Mouse (Mus musculus) embryonic facial prominence, embryonic 14.5 days (tissue): ENCODE measurements around the gene Col6a6. TPM values are rescaled to one million over a fixed set of nuclear protein-coding genes. Genes with fewer than 3 reads are reported as not detected.

Source experiments
- ATAC-seq: fragments of 200-750 bp; cut with Nextera tagmentation; 2 replicates; pipeline ENCODE4 v1.8.0; 2017; ENCODE audit warnings: low read depth, moderate number of reproducible peaks, moderate TSS enrichment
- DNase-seq: peaks from one replicate; pipeline ENCODE4 v3.0.0-alpha.2; 2015; ENCODE audit warnings: low spot score
- H3K27ac ChIP-seq: fragments of 300-500 bp; sonication (generic); replicated peaks from 2 replicates; pipeline ENCODE4 v1.5.1; 2014; ENCODE audit warnings: low read depth, mild to moderate bottlenecking, low read length, moderate library complexity
- H3K27me3 ChIP-seq: fragments of 300-500 bp; sonication (generic); replicated peaks from 2 replicates; pipeline ENCODE4 v1.6.1; 2014; ENCODE audit warnings: low read length; ENCODE audit not compliant: control insufficient read depth, insufficient read depth
- H3K36me3 ChIP-seq: fragments of 300-500 bp; sonication (generic); 2 replicates; pipeline ENCODE4 v1.6.1; 2014; ENCODE audit warnings: low read length, mixed read lengths; ENCODE audit not compliant: control insufficient read depth, insufficient read depth
- H3K4me1 ChIP-seq: fragments of 300-500 bp; sonication (generic); 2 replicates; pipeline ENCODE4 v1.6.1; 2014; ENCODE audit warnings: antibody characterized with exemption, low read length; ENCODE audit not compliant: control insufficient read depth, insufficient read depth
- H3K4me2 ChIP-seq: fragments of 300-500 bp; sonication (generic); 2 replicates; pipeline ENCODE4 v1.6.1; 2014; ENCODE audit warnings: low read depth, mild to moderate bottlenecking, low read length, moderate library complexity, mixed read lengths
- H3K4me3 ChIP-seq: fragments of 300-500 bp; sonication (generic); 2 replicates; pipeline ENCODE4 v1.5.1; 2014; ENCODE audit warnings: low read depth, mild to moderate bottlenecking, low read length
- H3K9ac ChIP-seq: fragments of 300-500 bp; sonication (generic); 2 replicates; pipeline ENCODE4 v1.6.1; 2014; ENCODE audit warnings: low read depth, mild to moderate bottlenecking, low read length, moderate library complexity, mixed read lengths
- H3K9me3 ChIP-seq: fragments of 300-500 bp; sonication (generic); 2 replicates; pipeline ENCODE4 v1.6.1; 2016; ENCODE audit warnings: low read length; ENCODE audit not compliant: control insufficient read depth
- WGBS: fragments of 180-500 bp; shearing (Covaris S2); extraction: QIAGEN DNeasy Blood & Tissue Kit; methylation state at CpG from one replicate; pipeline ENCODE4 v1.1.7; 2014; 5-methylcytosine and 5-hydroxymethylcytosine counted together
- polyA plus RNA-seq: library from polyadenylated mRNA; unstranded; fragments of >200 nt; fragmentation: Nextera tagmentation; extraction: Ambion mirVana; gene quantifications from 2 replicates; pipeline ENCODE4 v1.2.1, GENCODE M21; 2014

The Col6a6 gene
- polyA plus RNA-seq, 1 experiment from 2014 or later, result 8.0 TPM

DNA sequence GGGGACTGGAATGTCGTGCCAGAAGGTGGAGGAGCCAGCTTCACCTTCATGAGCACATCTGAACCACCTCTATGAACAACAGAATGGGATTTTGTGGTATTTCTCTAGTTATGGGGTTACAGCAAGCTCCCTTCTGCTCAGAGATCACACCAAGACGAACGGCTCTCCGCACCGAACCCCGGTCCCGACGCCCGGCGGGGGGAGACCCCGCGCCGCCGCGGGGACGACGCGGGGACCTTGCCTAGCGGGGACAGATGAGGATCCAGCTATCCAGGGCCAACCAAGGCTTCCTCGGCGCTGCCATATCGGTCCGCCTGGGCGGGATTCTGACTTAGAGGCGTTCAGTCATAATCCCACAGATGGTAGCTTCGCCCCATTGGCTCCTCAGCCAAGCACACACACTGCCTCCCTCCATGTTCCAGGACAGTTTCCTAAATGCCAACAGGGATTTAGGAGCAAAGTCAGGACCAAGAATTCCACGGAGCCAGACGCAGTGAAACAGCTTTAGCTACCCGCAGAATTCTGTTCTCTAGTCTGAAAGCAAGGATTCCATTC is 8.7 kb downstream of the Col6a6 start:
- H3K4me1 ChIP-seq, result no peaks in the 10 kb centered on the region
- no peaks in the 10 kb centered on the region for H3K9me3 ChIP-seq
- WGBS, result 74% methylated on average over 29 of the region's 29 CpGs
- H3K4me2 ChIP-seq, result no peak overlapping the region
- H3K27ac ChIP-seq, result no peak overlapping the region
- DNase-seq, result no peak
- no peak for ATAC-seq
- no peak overlapping the region for H3K9ac ChIP-seq
- no peaks in the 10 kb centered on the region for H3K27me3 ChIP-seq
- no peaks in the 10 kb centered on the region for H3K36me3 ChIP-seq
- no peak overlapping the region for H3K4me3 ChIP-seq

GRCm38 (mm10) chr9:105814436-105814835 is 13.5 kb downstream of the Col6a6 start:
- 87% methylated on average over 5 of the region's 5 CpGs for WGBS
- ATAC-seq (no peak), DNase-seq (no peak)
- H3K4me3 ChIP-seq, result no peak overlapping the region
- no peak overlapping the region for H3K27ac ChIP-seq
- H3K36me3 ChIP-seq, result no peaks in the 10 kb centered on the region
- 0 out of 2 replicates have a peak, but pooled peaks cover 4% of the 10 kb centered on the region for H3K4me1 ChIP-seq
- no peaks in the 10 kb centered on the region for H3K27me3 ChIP-seq
- H3K4me2 ChIP-seq, result no peak overlapping the region
- H3K9ac ChIP-seq, result no peak overlapping the region
- no peaks in the 10 kb centered on the region for H3K9me3 ChIP-seq

GRCm38 (mm10) chr9:105811458-105811857 is 16.5 kb downstream of the Col6a6 start:
- ATAC-seq (peak; percentile 80; the same call in 1 of the 2 replicates), DNase-seq (peak; percentile 80)
- WGBS, result 33% methylated on average over 7 of the region's 7 CpGs
- H3K9me3 ChIP-seq, result no peaks in the 10 kb centered on the region
- H3K27me3 ChIP-seq, result no peaks in the 10 kb centered on the region
- H3K36me3 ChIP-seq, result no peaks in the 10 kb centered on the region
- no peak overlapping the region for H3K4me2 ChIP-seq
- H3K4me1 ChIP-seq, result 0 out of 2 replicates have a peak, but pooled peaks cover 4% of the 10 kb centered on the region
- H3K9ac ChIP-seq, result no peak overlapping the region
- no peak overlapping the region for H3K4me3 ChIP-seq
- no peak overlapping the region for H3K27ac ChIP-seq

- Histone ChIP-seq H3K9ac (no peak overlapping the region), H3K36me3 (no peaks in the 10 kb centered on the region), H3K9me3 (no peaks in the 10 kb centered on the region), H3K4me1 (0 out of 2 replicates have a peak, but pooled peaks cover 4% of the 10 kb centered on the region), H3K4me3 (no peak overlapping the region), H3K27me3 (no peaks in the 10 kb centered on the region), H3K4me2 (no peak overlapping the region), H3K27ac (no peak overlapping the region)
- DNase-seq (no peak), ATAC-seq (no peak)
- 84% methylated on average over 17 of the region's 17 CpGs for WGBS
Measured at GRCm38 (mm10) chr9:105808920-105809505, 18.9 kb downstream of the Col6a6 start.

DNA sequence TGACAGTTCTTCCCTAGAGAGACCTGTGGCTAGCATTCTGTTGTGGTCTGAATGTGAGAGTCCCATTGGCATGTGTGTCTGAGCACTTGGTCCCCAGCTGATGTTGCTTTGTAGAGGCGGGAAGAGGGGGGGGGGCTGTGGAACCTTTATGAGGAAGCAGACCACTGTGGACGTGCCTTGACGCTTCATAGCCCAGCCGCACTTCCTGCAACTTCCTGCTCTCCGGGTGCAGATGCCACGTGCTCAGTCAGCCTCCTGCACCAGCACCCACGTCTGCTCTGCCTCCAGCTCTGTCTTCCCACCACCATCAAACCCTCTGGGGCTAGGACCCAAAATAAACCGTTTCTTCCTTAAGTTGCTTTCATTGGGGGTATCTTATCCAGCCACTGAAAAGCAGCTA is 24.5 kb downstream of the Col6a6 start:
- DNase-seq (no peak), ATAC-seq (no peak)
- H3K27ac ChIP-seq, result no peak overlapping the region
- 75% methylated on average over 8 of the region's 8 CpGs for WGBS
- no peak overlapping the region for H3K4me2 ChIP-seq
- no peak overlapping the region for H3K9ac ChIP-seq
- H3K4me1 ChIP-seq, result no peaks in the 10 kb centered on the region
- H3K4me3 ChIP-seq, result no peak overlapping the region
- H3K27me3 ChIP-seq, result no peaks in the 10 kb centered on the region
- H3K36me3 ChIP-seq, result no peaks in the 10 kb centered on the region
- H3K9me3 ChIP-seq, result no peaks in the 10 kb centered on the region

- Histone ChIP-seq H3K27me3 (no peaks in the 10 kb centered on the region), H3K4me1 (0 out of 2 replicates have a peak, but pooled peaks cover 6% of the 10 kb centered on the region), H3K9ac (no peak overlapping the region), H3K36me3 (no peaks in the 10 kb centered on the region), H3K4me3 (no peak overlapping the region), H3K9me3 (no peaks in the 10 kb centered on the region), H3K27ac (no peak overlapping the region), H3K4me2 (no peak overlapping the region)
- DNase-seq, result peak; percentile 20
- ATAC-seq, result no peak
- 84% methylated on average over 5 of the region's 5 CpGs for WGBS
Measured at GRCm38 (mm10) chr9:105801463-105801862, 26.5 kb downstream of the Col6a6 start.

- Histone ChIP-seq H3K36me3 (no peaks in the 10 kb centered on the region), H3K9ac (no peak overlapping the region), H3K4me1 (peaks cover 15% of the 10 kb centered on the region), H3K4me2 (no peak overlapping the region), H3K27me3 (no peaks in the 10 kb centered on the region), H3K9me3 (no peaks in the 10 kb centered on the region), H3K27ac (no peak overlapping the region), H3K4me3 (no peak overlapping the region)
- 82% methylated on average over 5 of the region's 5 CpGs for WGBS
- ATAC-seq (no peak), DNase-seq (no peak)
Measured at GRCm38 (mm10) chr9:105800286-105800685, 27.7 kb downstream of the Col6a6 start.

DNA sequence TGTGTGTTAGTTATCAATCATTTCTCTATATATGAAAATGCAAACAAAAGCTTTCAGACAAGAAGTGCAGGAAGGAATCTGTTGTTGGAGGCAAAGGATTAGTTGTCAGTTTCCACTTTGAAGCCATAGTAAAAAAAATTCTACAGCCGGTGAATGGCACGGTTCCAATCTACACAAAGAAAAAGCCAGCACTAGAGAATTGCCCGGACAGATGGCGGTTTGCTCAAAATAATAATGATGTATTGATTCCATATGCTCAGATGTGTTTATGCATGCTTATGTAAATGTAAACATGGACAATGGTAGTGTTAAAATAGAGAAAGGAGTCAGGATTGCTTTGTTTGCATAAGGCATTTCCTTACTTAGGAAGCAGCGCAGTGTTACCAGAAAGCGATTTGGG is 31.8 kb downstream of the Col6a6 start:
- Histone ChIP-seq H3K4me2 (peak overlapping the region; percentile 8; the same call in 1 of the 2 replicates), H3K4me3 (no peak overlapping the region), H3K27me3 (no peaks in the 10 kb centered on the region), H3K4me1 (peaks cover 16% of the 10 kb centered on the region), H3K9ac (no peak overlapping the region), H3K36me3 (no peaks in the 10 kb centered on the region), H3K27ac (no peak overlapping the region), H3K9me3 (no peaks in the 10 kb centered on the region)
- no peak for ATAC-seq
- DNase-seq, result peak; percentile 75
- WGBS, result 33% methylated on average over 6 of the region's 6 CpGs

GRCm38 (mm10) chr9:105794965-105795364 is 33.0 kb downstream of the Col6a6 start:
- DNase-seq (peak; percentile 27), ATAC-seq (no peak)
- Histone ChIP-seq H3K9me3 (no peaks in the 10 kb centered on the region), H3K4me2 (no peak overlapping the region), H3K4me1 (peaks cover 16% of the 10 kb centered on the region), H3K36me3 (no peaks in the 10 kb centered on the region), H3K27ac (no peak overlapping the region), H3K4me3 (no peak overlapping the region), H3K27me3 (no peaks in the 10 kb centered on the region), H3K9ac (no peak overlapping the region)
- WGBS, result 57% methylated on average over 4 of the region's 4 CpGs
